Mouse (Mus musculus) CH12.LX (cell line): ENCODE measurements around the gene Focad. TPM values are rescaled to one million over a fixed set of nuclear protein-coding genes. Genes with fewer than 3 reads are reported as not detected.

Source experiments
- DNase-seq: peaks from one replicate; pipeline ENCODE4 v3.0.0-alpha.2; 2013; ENCODE audit errors: extremely low read depth
- H3K27ac ChIP-seq: 2 replicates; pipeline ENCODE4 v1.5.1; 2012; ENCODE audit warnings: low read depth, mild to moderate bottlenecking, control low read depth, moderate library complexity; ENCODE audit not compliant: insufficient read depth
- H3K27me3 ChIP-seq: replicated peaks from 2 replicates; pipeline ENCODE3; 2012; ENCODE audit warnings: inconsistent platforms
- H3K36me3 ChIP-seq, 2 experiments: replicated peaks in 1 of 2; 2 replicates each; pipeline versions ENCODE3 to v1.6.1; 2012; ENCODE audit warnings: inconsistent platforms in 1 of 2, low read length in 1 of 2, mild to moderate bottlenecking in 1 of 2, mixed read lengths in 1 of 2, moderate library complexity in 1 of 2; ENCODE audit not compliant: control insufficient read depth in 1 of 2, insufficient read depth in 1 of 2
- H3K4me1 ChIP-seq, 2 experiments: 2 replicates each; pipeline ENCODE4 v1.6.1; 2012; ENCODE audit warnings: inconsistent platforms in 1 of 2, moderate library complexity in 1 of 2; ENCODE audit not compliant: insufficient read depth in 2 of 2, control insufficient read depth in 1 of 2
- H3K4me2 ChIP-seq: 2 replicates; pipeline ENCODE4 v1.6.1; 2012; ENCODE audit warnings: low read depth, mild to moderate bottlenecking, control low read depth; ENCODE audit not compliant: poor library complexity, insufficient read depth, severe bottlenecking
- H3K4me3 ChIP-seq, 3 experiments: fragments of 150-350 bp in 1 of 3; sonication (generic) in 1 of 3; replicated peaks in 1 of 3; 2 replicates each; pipeline versions ENCODE3 to v1.5.1; 2011 to 2012; ENCODE audit warnings: low read depth in 2 of 3, low read length in 2 of 3, mild to moderate bottlenecking in 2 of 3, moderate library complexity in 2 of 3, control low read depth in 1 of 3, improper control_type of control experiment in 1 of 3, inconsistent platforms in 1 of 3, mixed read lengths in 1 of 3; ENCODE audit not compliant: poor library complexity in 1 of 3
- H3K79me2 ChIP-seq: replicated peaks from 2 replicates; pipeline ENCODE4 v1.6.1; 2012; ENCODE audit warnings: mild to moderate bottlenecking, moderate library complexity; ENCODE audit not compliant: control insufficient read depth, poor library complexity, insufficient read depth, severe bottlenecking; ENCODE audit errors: extremely low read depth
- H3K9ac ChIP-seq: 2 replicates; pipeline ENCODE4 v1.6.1; 2012; ENCODE audit warnings: low read depth, mild to moderate bottlenecking, control low read depth, moderate library complexity; ENCODE audit not compliant: insufficient read depth
- H3K9me3 ChIP-seq: replicated peaks from 2 replicates; pipeline ENCODE3; 2012; ENCODE audit warnings: low read length, inconsistent platforms, mixed read lengths
- CHD1 ChIP-seq: IDR thresholded peaks from 2 replicates; pipeline ENCODE4 v1.6.1; 2012; ENCODE audit warnings: low read depth, low read length, improper control_type of control experiment, inconsistent platforms
- CHD2 ChIP-seq: IDR thresholded peaks from 2 replicates; pipeline ENCODE4 v1.6.1; 2011; ENCODE audit warnings: low read length, improper control_type of control experiment
- CTCF ChIP-seq, 2 experiments: IDR thresholded peaks in 1 of 2; conservative IDR thresholded peaks in 1 of 2; 2 replicates each; pipeline ENCODE4 v1.5.1; 2011 to 2012; ENCODE audit warnings: low read depth in 2 of 2, low read length in 2 of 2, improper control_type of control experiment in 1 of 2, inconsistent platforms in 1 of 2, mild to moderate bottlenecking in 1 of 2, moderate library complexity in 1 of 2
- E2F4 ChIP-seq: IDR thresholded peaks from 2 replicates; pipeline ENCODE4 v1.6.1; 2011; ENCODE audit warnings: low read depth, low read length, improper control_type of control experiment; ENCODE audit not compliant: insufficient replicate concordance
- EP300 ChIP-seq: IDR thresholded peaks from 2 replicates; pipeline ENCODE4 v1.6.1; 2011; ENCODE audit warnings: low read length, improper control_type of control experiment
- IRF4 ChIP-seq: IDR thresholded peaks from 2 replicates; pipeline ENCODE4 v1.6.1; 2014; ENCODE audit warnings: low read depth, mild to moderate bottlenecking, inconsistent platforms, low read length, improper control_type of control experiment
- JUN ChIP-seq: IDR thresholded peaks from 2 replicates; pipeline ENCODE4 v1.6.1; 2011; ENCODE audit warnings: low read depth, mild to moderate bottlenecking, low read length, improper control_type of control experiment, moderate library complexity; ENCODE audit not compliant: insufficient read depth
- JUND ChIP-seq: conservative IDR thresholded peaks from 2 replicates; pipeline ENCODE4 v1.6.1; 2011; ENCODE audit warnings: low read depth, low read length, improper control_type of control experiment
- KAT2A ChIP-seq: IDR thresholded peaks from 2 replicates; pipeline ENCODE4 v1.6.1; 2012; ENCODE audit warnings: low read length, improper control_type of control experiment, inconsistent platforms; ENCODE audit not compliant: insufficient replicate concordance
- MAX ChIP-seq: IDR thresholded peaks from 2 replicates; pipeline ENCODE4 v1.6.1; 2011; ENCODE audit warnings: low read length, improper control_type of control experiment
- MEF2A ChIP-seq: IDR thresholded peaks from 2 replicates; pipeline ENCODE4 v1.6.1; 2014; ENCODE audit warnings: low read depth, mild to moderate bottlenecking, inconsistent platforms, low read length, improper control_type of control experiment, borderline replicate concordance
- PAX5 ChIP-seq: IDR thresholded peaks from 2 replicates; pipeline ENCODE4 v1.6.1; 2012; ENCODE audit warnings: low read length, inconsistent platforms, mixed read lengths
- POLR2A ChIP-seq: IDR thresholded peaks from 2 replicates; pipeline ENCODE4 v1.6.1; 2011; ENCODE audit warnings: low read depth, mild to moderate bottlenecking, improper control_type of control experiment, low read length
- RAD21 ChIP-seq: IDR thresholded peaks from 2 replicates; pipeline ENCODE4 v1.6.1; 2011; ENCODE audit warnings: low read depth, mild to moderate bottlenecking, low read length, improper control_type of control experiment, moderate library complexity
- USF2 ChIP-seq: conservative IDR thresholded peaks from 2 replicates; pipeline ENCODE4 v1.6.1; 2011; ENCODE audit warnings: low read depth, low read length, improper control_type of control experiment
- ZKSCAN1 ChIP-seq: IDR thresholded peaks from 2 replicates; pipeline ENCODE4 v1.6.1; 2012; ENCODE audit warnings: low read depth, inconsistent platforms, low read length, improper control_type of control experiment, borderline replicate concordance
- dilution Hi-C: fragments of 300-500 bp; cut with MboI; formaldehyde crosslinking; loops from 2 replicates; pipeline ENCODE4 v1.14.3; 2020; ENCODE audit warnings: low sequenced_read_pairs; ENCODE audit not compliant: extremely low pct_unique_long_range_greater_than_20kb, extremely low pct_ligation_motif_present
- in situ Hi-C: fragments of 300-500 bp; cut with MboI; formaldehyde crosslinking; loops from 3 replicates; pipeline ENCODE4 v1.14.3; 2019; ENCODE audit warnings: low sequenced_read_pairs, low pct_ligation_motif_present, low pct_unique_long_range_greater_than_20kb, mixed read lengths
- polyA plus RNA-seq: library from polyadenylated mRNA; unstranded; fragments of >175 nt; gene quantifications from 2 replicates; pipeline ENCODE4 v1.2.1, GENCODE M21; 2012; ENCODE audit warnings: low read depth; ENCODE audit not compliant: insufficient read length
- total RNA-seq, 2 experiments: library from RNA; depleted of rRNA; stranded (reverse); fragments of 300-350 nt in 1 of 2; fragments of >200 nt in 1 of 2; gene quantifications; 2 replicates each; pipeline ENCODE4 v1.2.3; 2012 to 2014

The Focad gene
- total and polyA plus RNA-seq, 3 experiments: 17.3 to 18.9 (median 18.2) TPM

DNA sequence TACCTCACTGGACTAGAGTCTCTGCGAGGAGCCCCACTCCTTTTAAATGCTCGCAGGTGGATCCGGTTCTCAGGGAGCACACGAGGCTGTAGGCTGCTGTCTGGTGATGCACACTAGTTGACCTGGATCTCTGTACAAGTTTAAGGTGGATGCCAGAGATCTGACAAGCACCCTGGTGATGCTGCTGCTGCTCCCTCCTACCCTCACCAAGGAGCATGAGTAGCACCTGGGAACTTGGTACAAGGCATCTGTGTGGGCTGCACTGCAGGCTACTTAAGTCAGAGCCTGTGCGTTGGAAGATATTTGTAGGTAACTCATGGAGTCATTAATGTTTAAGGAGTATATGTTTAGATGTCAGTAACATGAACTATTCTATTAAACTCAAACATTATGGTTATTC is 62.5 kb downstream of the Focad start:
- DNase-seq: no peak
- in situ Hi-C loops: no loop called here

DNA sequence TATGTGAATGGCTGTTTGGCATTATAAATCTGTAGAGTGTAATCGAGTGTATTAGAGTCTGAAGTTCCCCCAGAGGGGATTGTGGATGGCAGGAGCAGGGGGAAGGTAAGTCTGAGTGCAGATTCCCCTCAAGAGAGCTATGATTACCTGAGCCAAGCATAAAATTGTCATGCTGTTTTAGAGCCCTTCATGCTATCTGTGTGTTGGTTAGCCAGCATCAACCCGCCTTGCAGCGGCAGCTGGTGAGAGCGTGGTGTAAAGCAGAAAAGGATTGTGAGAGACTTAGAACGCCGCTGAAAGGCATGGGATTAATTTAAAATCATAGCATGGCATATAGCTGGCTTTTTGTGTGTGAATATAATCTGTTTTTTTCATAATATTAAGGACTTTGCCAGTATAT is 63.2 kb downstream of the Focad start:
- no peak overlapping the region for H3K4me3 ChIP-seq
- H3K9me3 ChIP-seq: no peaks in the 10 kb centered on the region
- peaks cover 2 to 11% of the 10 kb centered on the region in 2 experiments for H3K36me3 ChIP-seq
- no peak overlapping the region for H3K9ac ChIP-seq
- TF ChIP-seq USF2: no peak
- TF ChIP-seq IRF4: no peak
- TF ChIP-seq EP300: no peak
- no peak for TF ChIP-seq MAX
- no peak for TF ChIP-seq CHD2
- TF ChIP-seq ZKSCAN1: no peak
- no peak for TF ChIP-seq JUN
- no peak for TF ChIP-seq KAT2A
- TF ChIP-seq POLR2A: no peak
- no peak for TF ChIP-seq E2F4
- no peaks in the 10 kb centered on the region for H3K27me3 ChIP-seq
- peaks cover 2 to 11% of the 10 kb centered on the region in 2 experiments; a peak in 3 of 4 replicates for H3K4me1 ChIP-seq
- DNase-seq: no peak
- no peak overlapping the region for H3K27ac ChIP-seq
- in situ Hi-C loops: no loop called here
- no peak overlapping the region for H3K4me2 ChIP-seq
- dilution Hi-C loops: no loop called here
- no peaks in the 10 kb centered on the region for H3K79me2 ChIP-seq

More for the DNA sequence above, 62.5 kb downstream of the Focad start:
- Histone ChIP-seq H3K79me2 (no peaks in the 10 kb centered on the region), H3K27ac (no peak overlapping the region), H3K4me3 (no peak overlapping the region), H3K9ac (no peak overlapping the region), H3K4me2 (no peak overlapping the region), H3K9me3 (no peaks in the 10 kb centered on the region), H3K4me1 (peaks cover 2 to 11% of the 10 kb centered on the region in 2 experiments; a peak in 3 of 4 replicates), H3K27me3 (no peaks in the 10 kb centered on the region), H3K36me3 (peaks cover 2 to 14% of the 10 kb centered on the region in 2 experiments)
- dilution Hi-C loops: no loop called here
- TF ChIP-seq IRF4 (no peak), JUND (no peak), PAX5 (no peak), POLR2A (no peak), RAD21 (no peak), CHD1 (no peak), MEF2A (no peak), CTCF (conservative IDR thresholded peaks at IDR 0.05 in 1 of 2, IDR thresholded peaks at IDR 0.05 in 1 of 2; ENCODE audit: low read depth in 2 of 2, low read length in 2 of 2) (no peak), EP300 (no peak)
